Comparison of ENCODE assay signal across 10 mouse cellular contexts in genomic region chr13:59555613-59556192, GRCm38 (mm10). TPM values are rescaled to one million over a fixed set of nuclear protein-coding genes. Genes with fewer than 3 reads are reported as not detected.
DNase-seq lines count a peak whose midpoint lies in the region; ATAC-seq and TF ChIP-seq lines count a peak whose summit lies in the region.
"Had no signal": no experiment of that assay in that cellular context is flagged by ENCODE, and none has a peak within 500 bp of the region (broad histone marks: within the 10 kb centered on the region; RNA-seq: fewer than 3 reads in every experiment).

No protein-coding gene starts in this region.

- H3K9me3 ChIP-seq in neural tube, embryonic 15.5 days (replicated peaks): no peaks in the 10 kb centered on the region

- H3K36me3 ChIP-seq in neural tube, embryonic 15.5 days: no peaks in the 10 kb centered on the region

- intact Hi-C loops in left cerebral cortex, adult 2 months (cut with DNase I): no loop called here
- intact Hi-C loops in left cerebral cortex, postnatal 25 days (cut with DNase I): no loop called here

- peak overlapping the region; percentile 92 for H3K4me3 ChIP-seq in left cerebral cortex, adult 2 months
- peak overlapping the region; percentile 74 for H3K4me3 ChIP-seq in neural tube, embryonic 15.5 days (replicated peaks)

- H3K4me2 ChIP-seq in neural tube, embryonic 15.5 days: peak overlapping the region; percentile 59

- H3K4me1 ChIP-seq in neural tube, embryonic 15.5 days: peaks cover 29% of the 10 kb centered on the region

- no peak for ATAC-seq in cerebellum, adult (ENCODE audit: insufficient number of reproducible peaks, low FRiP score, low TSS enrichment)
- ATAC-seq in neural tube, embryonic 15.5 days (ENCODE audit: low FRiP score): no peak
- ATAC-seq in erythroid progenitor cell, adult 5-6 weeks (replicated peaks; ENCODE audit: low FRiP score, poor library complexity, severe bottlenecking): no peak

- TF ChIP-seq CTCF in left cerebral cortex, adult 2 months (IDR thresholded peaks at IDR 0.05): no peak

- H3K27me3 ChIP-seq in neural tube, embryonic 15.5 days (replicated peaks): no peaks in the 10 kb centered on the region

- H3K9ac ChIP-seq in neural tube, embryonic 15.5 days (replicated peaks): peak overlapping the region; percentile 26

- no peak overlapping the region; the same call in 1 of the 2 replicates for H3K27ac ChIP-seq in left cerebral cortex, adult 2 months
- H3K27ac ChIP-seq in neural tube, embryonic 15.5 days (replicated peaks): no peak overlapping the region

- peak; percentile 26 to 38 for DNase-seq in cerebellum, adult 18-20 months
- no peak for DNase-seq in left cerebral cortex, adult 2 months (ENCODE audit: extremely low spot score in 1 of 2, low spot score in 2 of 2)
- no peak for DNase-seq in left cerebral cortex, postnatal 25 days (ENCODE audit: low spot score in 2 of 2)
- peak; percentile 16 to 23 for DNase-seq in kidney, postnatal 36 days
- DNase-seq in adrenal gland, postnatal 36 days: no peak
- DNase-seq: lung, postnatal 10 days; thymus, postnatal 14 days had no signal

- WGBS in neural tube, embryonic 15.5 days: 55% methylated on average over 8 of the region's 8 CpGs

RNA-seq across cellular contexts. Expression of gene Agtpbp1, which starts 29.3 kb away (rescaled TPM):
- total RNA-seq in left cerebral cortex, adult 2 months (2021): 100 to 1,000 TPM; 352 to 357 TPM
- total RNA-seq in left cerebral cortex, postnatal 25 days (2021): 100 to 1,000 TPM; 340 to 341 TPM
- 67.4 and 72.5 TPM in 2 replicates for polyA plus RNA-seq in neural tube, embryonic 15.5 days (2015; fragmentation: Nextera tagmentation; extraction: Ambion mirVana)
- total RNA-seq in erythroid progenitor cell, adult 5-6 weeks (2015; ENCODE audit: low replicate concordance): 35.7 and 83.4 TPM in 2 replicates
- 45.5 and 71.2 TPM in 2 replicates for total RNA-seq in erythroid progenitor cell, adult 5-6 weeks (2017; ENCODE audit: low replicate concordance)
- 10 to 100 TPM; 35.8 to 41.9 TPM for total RNA-seq in adrenal gland, postnatal 36 days (2021)

RNA-seq across cellular contexts. Expression of gene Naa35, which starts 29.4 kb away (rescaled TPM):
- 10 to 100 TPM; 95.1 to 98.1 TPM for total RNA-seq in left cerebral cortex, adult 2 months (2021)
- 10 to 100 TPM; 87.9 to 91.5 TPM for total RNA-seq in left cerebral cortex, postnatal 25 days (2021)
- 123 and 131 TPM in 2 replicates for polyA plus RNA-seq in neural tube, embryonic 15.5 days (2015; fragmentation: Nextera tagmentation; extraction: Ambion mirVana)
- 23.8 and 28.5 TPM in 2 replicates for total RNA-seq in erythroid progenitor cell, adult 5-6 weeks (2015; ENCODE audit: low replicate concordance)
- total RNA-seq in erythroid progenitor cell, adult 5-6 weeks (2017; ENCODE audit: low replicate concordance): 47.2 and 53.1 TPM in 2 replicates
- total RNA-seq in adrenal gland, postnatal 36 days (2021): 10 to 100 TPM; 69.9 to 72.4 TPM

Comparison
In these comparisons a context has a peak if more than half of its experiments do, and no peak if none do; other contexts are left out.
1. DNase-seq: peak in cerebellum, adult 18-20 months (2 of 2) and kidney, postnatal 36 days (2 of 2); none in left cerebral cortex, adult 2 months (0 of 2), left cerebral cortex, postnatal 25 days (0 of 2) and adrenal gland, postnatal 36 days (0 of 2).
2. RNA of gene Agtpbp1, which starts 29.3 kb away (total RNA-seq): 352 to 357 TPM in left cerebral cortex, adult 2 months and 340 to 341 TPM in left cerebral cortex, postnatal 25 days; 35.7 to 83.4 TPM in erythroid progenitor cell, adult 5-6 weeks and 35.8 to 41.9 TPM in adrenal gland, postnatal 36 days; every median in the first group is over 4 times any median in the second.